Mouse (Mus musculus) erythroblast, embryonic 14.5 days (primary cell): Measurements from ENCODE around the gene Ptp4a2. TPM values are rescaled to one million over a fixed set of nuclear protein-coding genes. Genes with fewer than 3 reads are reported as not detected.
"Not testable (repeated sequence)": the region's sequence is repeated elsewhere in the genome, so short reads cannot be mapped to it uniquely, and the experiment has no call there.

ENCODE experiments used
- H3K27me3 ChIP-seq: 2 replicates; pipeline ENCODE4 v1.6.1; 2012; ENCODE audit warnings: inconsistent platforms; ENCODE audit not compliant: control insufficient read depth
- H3K36me3 ChIP-seq: 2 replicates; pipeline ENCODE4 v1.6.1; 2012; ENCODE audit warnings: mild to moderate bottlenecking, inconsistent platforms; ENCODE audit not compliant: control insufficient read depth
- H3K4me1 ChIP-seq: 2 replicates; pipeline ENCODE4 v1.6.1; 2012; ENCODE audit warnings: inconsistent platforms; ENCODE audit not compliant: control insufficient read depth
- H3K4me3 ChIP-seq: replicated peaks from 2 replicates; pipeline ENCODE3; 2012; ENCODE audit warnings: moderate library complexity, mild to moderate bottlenecking, inconsistent platforms
- H3K9me3 ChIP-seq: 2 replicates; pipeline ENCODE4 v1.6.1; 2012; ENCODE audit warnings: low read length, inconsistent platforms, mixed read lengths; ENCODE audit not compliant: control insufficient read depth
- GATA1 ChIP-seq: IDR thresholded peaks from 2 replicates; pipeline ENCODE4 v1.6.1; 2012; ENCODE audit warnings: low read length, inconsistent platforms, mixed read lengths
- TAL1 ChIP-seq: IDR thresholded peaks from 3 replicates; pipeline ENCODE4 v1.6.1; 2012; ENCODE audit warnings: low read length, inconsistent platforms, mixed read lengths
- polyA plus RNA-seq: library from polyadenylated mRNA; stranded (reverse); fragments of >175 nt; gene quantifications from 2 replicates; pipeline ENCODE4 v1.2.3, GENCODE M21; 2012

Gene Ptp4a2
- polyA plus RNA-seq, 1 experiment: 4.7 TPM

DNA sequence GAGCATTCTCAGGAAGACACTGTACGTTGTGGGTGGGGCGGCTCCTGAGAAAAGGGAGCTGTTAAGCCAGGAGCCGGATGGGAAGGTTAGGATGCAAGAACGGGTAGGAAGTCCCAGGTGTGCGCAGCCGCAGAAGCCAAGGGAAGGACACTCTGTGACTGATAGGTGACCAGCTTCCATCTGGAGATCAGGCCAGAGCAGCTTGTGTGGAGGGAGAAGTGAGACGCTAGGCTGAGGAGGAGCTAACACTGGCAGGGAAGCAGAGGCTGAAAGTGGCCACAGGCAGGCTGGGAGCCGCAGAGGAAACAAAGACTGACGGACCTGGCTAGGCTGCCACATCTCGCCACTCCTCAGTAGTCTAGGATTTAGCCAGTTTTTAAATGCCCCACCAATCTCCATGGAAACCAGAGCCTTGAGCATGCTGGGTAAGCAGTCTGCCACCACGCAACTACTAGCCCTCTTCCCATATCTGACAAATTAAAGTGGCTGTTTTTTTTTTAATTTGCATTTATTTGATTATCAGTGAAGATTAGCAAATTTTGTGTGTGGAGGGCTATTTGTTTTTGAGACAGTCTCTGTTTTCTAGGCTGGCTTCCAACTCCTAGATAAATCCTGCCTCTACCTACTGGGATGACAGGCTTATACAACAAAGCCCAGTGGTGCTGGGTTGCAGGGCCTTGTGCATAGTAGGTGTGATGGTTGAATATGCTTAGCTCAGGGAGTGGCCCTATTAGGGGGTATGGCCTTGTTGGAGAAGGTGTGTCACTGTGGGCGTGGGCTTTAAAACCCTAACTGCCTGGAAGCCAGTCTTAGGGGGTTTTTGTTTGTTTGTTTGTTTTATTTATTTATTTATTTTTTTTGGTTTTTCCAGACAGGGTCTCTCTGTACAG, 73.3 kb downstream of the Ptp4a2 start:
- H3K4me3 ChIP-seq: no peak overlapping the region
- no peaks in the 10 kb centered on the region for H3K36me3 ChIP-seq
- no peaks in the 10 kb centered on the region for H3K9me3 ChIP-seq
- TF ChIP-seq TAL1: no peak
- TF ChIP-seq GATA1: no peak
- peaks cover 10% of the 10 kb centered on the region for H3K4me1 ChIP-seq
- H3K27me3 ChIP-seq: no peaks in the 10 kb centered on the region

DNA sequence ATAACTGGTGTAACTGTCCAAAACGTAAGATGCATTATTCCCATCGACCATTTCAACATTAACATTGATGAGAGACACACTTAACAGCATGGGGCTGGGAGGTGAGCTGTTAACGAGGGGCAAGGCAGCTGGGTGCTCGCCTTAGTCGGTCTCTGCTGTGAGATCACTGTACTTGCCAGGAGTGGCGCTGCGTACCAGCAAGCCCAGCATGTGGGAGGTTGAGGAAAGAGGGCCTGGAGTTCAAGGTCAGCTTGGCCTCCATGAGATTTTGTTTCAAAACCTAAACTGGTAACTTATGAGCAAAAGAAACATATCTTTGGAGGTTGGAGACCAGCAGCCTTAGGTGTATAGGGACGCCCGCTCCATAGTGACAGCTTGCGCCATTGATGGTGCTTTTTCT, 78.6 kb downstream of the Ptp4a2 start:
- TF ChIP-seq TAL1 (no peak), GATA1 (no peak)
- no peaks in the 10 kb centered on the region for H3K9me3 ChIP-seq
- H3K27me3 ChIP-seq: no peaks in the 10 kb centered on the region
- no peak overlapping the region for H3K4me3 ChIP-seq
- H3K36me3 ChIP-seq: no peaks in the 10 kb centered on the region
- H3K4me1 ChIP-seq: no peaks in the 10 kb centered on the region

DNA sequence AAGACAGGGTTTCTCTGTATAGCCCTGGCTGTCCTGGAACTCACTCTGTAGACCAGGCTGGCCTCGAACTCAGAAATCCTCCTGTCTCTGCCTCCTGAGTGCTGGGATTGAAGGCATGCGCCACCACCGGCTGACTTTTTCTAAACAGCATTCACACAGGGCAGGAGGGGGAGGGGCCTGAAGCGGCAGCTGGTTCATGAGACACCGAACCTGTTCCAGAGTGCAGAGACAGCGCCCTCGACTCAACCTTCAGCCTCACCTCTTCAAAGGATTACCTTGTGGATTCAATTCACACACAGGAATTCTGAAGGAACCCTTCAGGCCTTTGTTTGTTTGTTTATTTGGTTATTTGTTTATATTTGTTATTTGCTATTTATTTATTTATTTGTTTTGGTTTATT, 79.1 kb downstream of the Ptp4a2 start:
- Histone ChIP-seq H3K27me3 (no peaks in the 10 kb centered on the region), H3K4me3 (no peak overlapping the region), H3K9me3 (no peaks in the 10 kb centered on the region), H3K36me3 (no peaks in the 10 kb centered on the region), H3K4me1 (no peaks in the 10 kb centered on the region)
- TF ChIP-seq TAL1: no peak
- TF ChIP-seq GATA1: no peak

DNA sequence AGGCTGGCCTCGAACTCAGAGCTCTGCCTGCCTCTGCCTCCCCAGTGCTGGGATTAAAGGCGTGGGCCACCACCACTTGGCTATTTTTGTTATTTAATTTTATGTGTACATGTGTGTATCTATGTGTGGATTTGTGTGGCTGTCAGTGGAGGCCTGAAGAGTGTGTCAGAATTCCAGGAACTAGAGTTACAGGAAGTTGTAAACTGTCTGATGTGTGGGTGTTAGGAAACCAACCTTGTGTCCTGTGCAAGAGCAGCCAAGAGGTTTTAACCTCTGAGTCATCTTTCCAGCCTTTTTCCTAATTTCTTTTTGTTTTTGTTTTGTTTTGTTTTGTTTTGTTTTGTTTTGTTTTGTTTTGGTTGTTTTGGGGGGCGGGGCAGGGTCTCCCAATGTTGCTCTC, 83.8 kb downstream of the Ptp4a2 start:
- H3K36me3 ChIP-seq: no peaks in the 10 kb centered on the region
- no peaks in the 10 kb centered on the region for H3K27me3 ChIP-seq
- no peaks in the 10 kb centered on the region for H3K9me3 ChIP-seq
- no peaks in the 10 kb centered on the region for H3K4me1 ChIP-seq
- no peak for TF ChIP-seq TAL1
- no peak for TF ChIP-seq GATA1
- H3K4me3 ChIP-seq: no peak overlapping the region

DNA sequence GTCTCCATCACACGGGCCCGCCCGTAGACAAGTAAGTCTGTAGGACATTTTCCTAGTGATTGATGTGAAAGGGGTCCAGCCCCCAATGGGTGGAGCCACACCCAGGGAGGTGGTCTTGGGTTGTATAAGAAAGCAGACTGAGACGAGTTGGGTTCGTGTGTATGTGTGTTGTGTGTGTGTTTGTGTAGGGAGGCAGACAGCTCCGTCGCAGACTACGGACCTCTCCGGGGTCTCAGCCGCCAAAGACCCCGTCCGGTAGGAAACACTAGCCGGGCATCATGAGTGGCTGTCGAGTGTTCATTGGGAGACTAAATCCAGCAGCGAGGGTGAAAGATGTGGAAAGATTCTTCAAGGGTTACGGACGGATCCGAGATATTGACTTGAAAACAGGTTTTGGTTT, 87.8 kb downstream of the Ptp4a2 start:
- H3K4me1 ChIP-seq, H3K9me3 ChIP-seq, H3K4me3 ChIP-seq, H3K36me3 ChIP-seq, H3K27me3 ChIP-seq: not testable (repeated sequence)

Other genes with a start within 250 kb of the Ptp4a2 start
- 3.0 and 3.1 TPM in 2 replicates for gene Lck, start 237.6 kb upstream of the Ptp4a2 start, polyA plus RNA-seq
- gene Fam167b, start 232.7 kb upstream of the Ptp4a2 start, polyA plus RNA-seq: 0.15 TPM in 1 of 2 replicates, not detected in the other
- gene Eif3i, start 210.6 kb upstream of the Ptp4a2 start, polyA plus RNA-seq: 14.4 and 16.7 TPM in 2 replicates
- gene Tmem234, start 210.6 kb upstream of the Ptp4a2 start, polyA plus RNA-seq: 53.2 and 58.6 TPM in 2 replicates
- not detected in 2 replicates for gene Dcdc2b, start 197.0 kb upstream of the Ptp4a2 start, polyA plus RNA-seq
- 0.09 and 0.11 TPM in 2 replicates for gene Iqcc, start 192.1 kb upstream of the Ptp4a2 start, polyA plus RNA-seq
- gene Ccdc28b, start 187.3 kb upstream of the Ptp4a2 start, polyA plus RNA-seq: 0.73 and 2.6 TPM in 2 replicates
- gene Txlna, start 170.2 kb upstream of the Ptp4a2 start, polyA plus RNA-seq: 2.8 and 3.0 TPM in 2 replicates
- 0.47 and 0.65 TPM in 2 replicates for gene Kpna6, start 138.5 kb upstream of the Ptp4a2 start, polyA plus RNA-seq
- gene Tmem39b, start 114.4 kb upstream of the Ptp4a2 start, polyA plus RNA-seq: 1.0 and 1.4 TPM in 2 replicates
- gene Khdrbs1, start 68.9 kb upstream of the Ptp4a2 start, polyA plus RNA-seq: 5.8 and 6.3 TPM in 2 replicates
- gene Spocd1, start 118.0 kb downstream of the Ptp4a2 start, polyA plus RNA-seq: not detected in 2 replicates
- 0.02 TPM in 1 of 2 replicates, not detected in the other for gene Adgrb2, start 173.7 kb downstream of the Ptp4a2 start, polyA plus RNA-seq
- gene Col16a1, start 236.6 kb downstream of the Ptp4a2 start, polyA plus RNA-seq: not detected in 2 replicates